In the genomic region with DNA sequence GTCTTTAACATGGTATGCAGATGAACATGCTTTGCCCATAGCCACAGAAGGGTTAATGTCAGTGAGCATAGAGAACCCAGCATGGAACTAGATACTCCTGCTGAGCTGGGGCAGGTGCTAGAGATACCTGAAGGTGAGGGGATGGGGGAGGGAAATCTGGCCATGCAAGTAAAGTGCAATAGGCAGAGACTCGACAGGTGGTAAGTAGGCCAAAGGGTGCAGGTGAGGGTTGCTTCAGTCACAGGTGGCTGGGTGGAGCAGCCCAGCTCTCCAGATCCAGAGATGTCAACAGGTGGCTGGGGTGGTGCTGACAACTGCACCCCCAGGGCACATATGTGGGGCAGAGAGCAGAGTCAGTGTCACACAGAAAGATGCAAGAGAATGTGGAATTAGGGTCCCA, we compare ENCODE assay signal across 23 mouse cellular contexts. TPM values are rescaled to one million over a fixed set of nuclear protein-coding genes. Genes with fewer than 3 reads are reported as not detected.
DNase-seq lines count a peak whose midpoint lies in the region; ATAC-seq lines count a peak whose summit lies in the region.
"Had no signal": no experiment of that assay in that cellular context is flagged by ENCODE, and none has a peak within 500 bp of the region (broad histone marks: within the 10 kb centered on the region; RNA-seq: fewer than 3 reads in every experiment).

No protein-coding gene starts in this region.

- H3K27ac ChIP-seq in embryonic facial prominence, embryonic 14.5 days (replicated peaks; ENCODE audit: low read depth, low read length), result no peak overlapping the region
- H3K27ac ChIP-seq in embryonic facial prominence, embryonic 10.5 days (replicated peaks), result no peak overlapping the region
- H3K27ac ChIP-seq: embryonic facial prominence, embryonic 13.5 days; forebrain, embryonic 13.5 days; forebrain, embryonic 15.5 days had no signal

- DNase-seq in embryonic facial prominence, embryonic 14.5 days (ENCODE audit: low spot score), result no peak
- no peak for DNase-seq in embryonic facial prominence, embryonic 10.5 days (ENCODE audit: low spot score)
- DNase-seq in gonadal fat pad, adult 2 months (ENCODE audit: low read depth), result peak; percentile 24
- no peak for DNase-seq in cerebellum, adult 11 months
- no peak for DNase-seq in retina, embryonic 14.5 days (ENCODE audit: low spot score)
- DNase-seq: adrenal gland, adult 8-10 months; adrenal gland, postnatal 14 days; adrenal gland, postnatal 36 days; B cell, adult 2 months; cerebellum, adult 11-12 months; cerebellum, adult 2 months; cerebellum, adult 9-10 months; cerebellum, postnatal 25 days; forebrain, postnatal 0 days had no signal

- no peaks in the 10 kb centered on the region for H3K4me1 ChIP-seq in embryonic facial prominence, embryonic 14.5 days (ENCODE audit: control insufficient read depth, insufficient read depth, low read length)
- no peaks in the 10 kb centered on the region for H3K4me1 ChIP-seq in embryonic facial prominence, embryonic 10.5 days
- H3K4me1 ChIP-seq: forebrain, embryonic 13.5 days; forebrain, embryonic 15.5 days had no signal

- no peaks in the 10 kb centered on the region for H3K27me3 ChIP-seq in embryonic facial prominence, embryonic 14.5 days (replicated peaks; ENCODE audit: control insufficient read depth, insufficient read depth, low read length)
- H3K27me3 ChIP-seq in embryonic facial prominence, embryonic 10.5 days (replicated peaks; ENCODE audit: low read depth, poor library complexity, severe bottlenecking), result no peaks in the 10 kb centered on the region
- H3K27me3 ChIP-seq: CH12.LX; embryonic facial prominence, embryonic 13.5 days; forebrain, embryonic 13.5 days; forebrain, embryonic 15.5 days; Patski had no signal

- H3K36me3 ChIP-seq in embryonic facial prominence, embryonic 14.5 days (ENCODE audit: control insufficient read depth, insufficient read depth, low read length), result no peaks in the 10 kb centered on the region
- H3K36me3 ChIP-seq in embryonic facial prominence, embryonic 10.5 days (replicated peaks), result no peaks in the 10 kb centered on the region
- H3K36me3 ChIP-seq: embryonic facial prominence, embryonic 13.5 days; forebrain, embryonic 15.5 days; G1E had no signal

- ATAC-seq in embryonic facial prominence, embryonic 14.5 days (ENCODE audit: low read depth), result peak; percentile 62; the same call in 1 of the 2 replicates
- ATAC-seq in neutrophil, adult 5-6 weeks (ENCODE audit: extremely low read depth, insufficient number of reproducible peaks, low FRiP score, poor library complexity, severe bottlenecking), result 0 out of 2 replicates have a peak, but pooled peaks have one; percentile 9
- ATAC-seq: activated CD4-positive, CD25-positive, alpha-beta regulatory T cell, adult 4 months; CD4-positive, CD25-positive, alpha-beta regulatory T cell, adult 4 months; forebrain, embryonic 13.5 days; forebrain, embryonic 15.5 days; forebrain, postnatal 0 days; Patski had no signal

- no peaks in the 10 kb centered on the region for H3K9me3 ChIP-seq in embryonic facial prominence, embryonic 14.5 days (ENCODE audit: control insufficient read depth, low read length)
- no peaks in the 10 kb centered on the region for H3K9me3 ChIP-seq in embryonic facial prominence, embryonic 10.5 days
- H3K9me3 ChIP-seq: embryonic facial prominence, embryonic 13.5 days; forebrain, embryonic 13.5 days; forebrain, embryonic 15.5 days; G1E had no signal

- no peak overlapping the region for H3K4me2 ChIP-seq in embryonic facial prominence, embryonic 14.5 days (ENCODE audit: low read depth, low read length)
- H3K4me2 ChIP-seq: embryonic facial prominence, embryonic 13.5 days; forebrain, embryonic 13.5 days; forebrain, embryonic 15.5 days had no signal

- WGBS in embryonic facial prominence, embryonic 14.5 days, result 92% methylated on average over 1 of the region's 1 CpGs
- WGBS in embryonic facial prominence, embryonic 10.5 days, result 71% methylated on average over 1 of the region's 1 CpGs

- no peak overlapping the region for H3K4me3 ChIP-seq in embryonic facial prominence, embryonic 14.5 days (ENCODE audit: low read depth, low read length)
- no peak overlapping the region for H3K4me3 ChIP-seq in embryonic facial prominence, embryonic 10.5 days
- H3K4me3 ChIP-seq: embryonic facial prominence, embryonic 13.5 days; forebrain, embryonic 13.5 days; forebrain, embryonic 15.5 days had no signal

- H3K9ac ChIP-seq in embryonic facial prominence, embryonic 14.5 days (ENCODE audit: low read depth, low read length), result no peak overlapping the region
- H3K9ac ChIP-seq: embryonic facial prominence, embryonic 13.5 days; forebrain, embryonic 13.5 days; forebrain, embryonic 15.5 days; forebrain, postnatal 0 days had no signal

RNA-seq across cellular contexts. Expression of a gene that starts 24.6 kb away (rescaled TPM):
- polyA plus RNA-seq in embryonic facial prominence, embryonic 14.5 days (2014; fragmentation: Nextera tagmentation; extraction: Ambion mirVana), result 14.7 and 16.9 TPM in 2 replicates
- polyA plus RNA-seq in embryonic facial prominence, embryonic 10.5 days (2016; fragmentation: Nextera tagmentation; extraction: Ambion mirVana), result 28.2 and 39.6 TPM in 2 replicates
- 17.6 and 22.2 TPM in 2 replicates for polyA plus RNA-seq in gonadal fat pad, adult 2 months (2012; rRNA removed)
- total RNA-seq in neutrophil, adult 5-6 weeks (2017), result 133 and 137 TPM in 2 replicates
